Mouse (Mus musculus) heart, postnatal 0 days (tissue): ENCODE data around the gene Ispd. TPM values are rescaled to one million over a fixed set of nuclear protein-coding genes. Genes with fewer than 3 reads are reported as not detected.
A peak's percentile ranks its signal among the peaks of the same experiment; 100 is the strongest.

ENCODE experiments used
- ATAC-seq: fragments of 200-750 bp; cut with Nextera tagmentation; 2 replicates; pipeline ENCODE4 v1.8.0; 2017; ENCODE audit warnings: low read depth, moderate number of reproducible peaks, moderate library complexity; ENCODE audit not compliant: insufficient read depth
- DNase-seq: peaks from one replicate; pipeline ENCODE4 v3.0.0-alpha.2; 2016; ENCODE audit warnings: low spot score
- H3K27ac ChIP-seq: fragments of 300-500 bp; sonication (generic); 2 replicates; pipeline ENCODE4 v1.5.1; 2014; ENCODE audit warnings: low read depth, mild to moderate bottlenecking
- H3K27me3 ChIP-seq: fragments of 300-500 bp; sonication (generic); 2 replicates; pipeline ENCODE4 v1.6.1; 2014; ENCODE audit warnings: low read length, mixed read lengths; ENCODE audit not compliant: control insufficient read depth, insufficient read depth
- H3K36me3 ChIP-seq: fragments of 300-500 bp; sonication (generic); replicated peaks from 2 replicates; pipeline ENCODE4 v1.6.1; 2014; ENCODE audit warnings: low read length, mixed read lengths; ENCODE audit not compliant: control insufficient read depth, insufficient read depth
- H3K4me1 ChIP-seq: fragments of 300-500 bp; sonication (generic); 2 replicates; pipeline ENCODE4 v1.6.1; 2014; ENCODE audit warnings: antibody characterized with exemption; ENCODE audit not compliant: control insufficient read depth, insufficient read depth
- H3K4me2 ChIP-seq: fragments of 300-500 bp; sonication (generic); 2 replicates; pipeline ENCODE4 v1.6.1; 2014; ENCODE audit warnings: low read depth, mild to moderate bottlenecking, low read length, moderate library complexity
- H3K4me3 ChIP-seq: fragments of 300-500 bp; sonication (generic); 2 replicates; pipeline ENCODE4 v1.5.1; 2014; ENCODE audit warnings: low read depth, low read length
- H3K9ac ChIP-seq: fragments of 300-500 bp; sonication (generic); replicated peaks from 2 replicates; pipeline ENCODE4 v1.6.1; 2014; ENCODE audit warnings: low read depth, low read length, mixed read lengths
- H3K9me3 ChIP-seq: fragments of 300-500 bp; sonication (generic); replicated peaks from 2 replicates; pipeline ENCODE4 v1.6.1; 2016; ENCODE audit warnings: low read length; ENCODE audit not compliant: control insufficient read depth
- CTCF ChIP-seq: IDR thresholded peaks from 2 replicates; pipeline ENCODE4 v1.5.1; 2016; ENCODE audit warnings: antibody characterized with exemption, control low read depth, low read depth
- EP300 ChIP-seq: IDR thresholded peaks from 2 replicates; pipeline ENCODE4 v1.6.1; 2016; ENCODE audit warnings: antibody characterized with exemption, low read depth
- WGBS: fragments of 180-500 bp; shearing (Covaris S2); extraction: QIAGEN DNeasy Blood & Tissue Kit; methylation state at CpG from one replicate; pipeline ENCODE4 v1.1.7; 2014; 5-methylcytosine and 5-hydroxymethylcytosine counted together
- polyA plus RNA-seq: library from polyadenylated mRNA; unstranded; fragments of >200 nt; fragmentation: Nextera tagmentation; extraction: Ambion mirVana; gene quantifications from 2 replicates; pipeline ENCODE4 v1.2.1, GENCODE M21; 2015
- total RNA-seq: library from RNA; depleted of rRNA; stranded (reverse); fragments of >200 nt; gene quantifications from 2 replicates; pipeline ENCODE4 v1.2.3, GENCODE M21; 2014; ENCODE audit warnings: low replicate concordance

The Ispd gene
- total and polyA plus RNA-seq, 2 experiments from 2014 or later = 6.6 to 8.5 TPM

DNA sequence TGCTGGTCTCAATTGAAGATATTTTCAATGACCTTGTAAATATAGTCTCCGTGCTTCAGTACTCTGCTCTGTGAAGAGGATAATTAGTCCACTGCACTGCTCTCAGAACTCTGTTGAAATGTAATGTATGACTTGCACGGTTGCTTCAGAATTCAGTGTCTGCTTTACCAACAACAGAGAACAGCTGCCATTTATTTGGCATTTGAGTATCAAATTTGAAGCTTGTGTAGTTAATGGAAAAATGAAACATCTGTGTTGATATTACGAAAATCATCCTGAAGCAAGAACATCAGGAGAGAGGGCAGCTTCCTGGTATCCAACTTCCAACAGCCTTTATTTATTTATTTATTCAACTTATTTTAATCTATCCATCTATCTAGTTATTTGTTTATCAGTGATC, 337.8 kb downstream of the Ispd start:
- no peak for ATAC-seq
- H3K27me3 ChIP-seq = no peaks in the 10 kb centered on the region
- no peak overlapping the region for H3K4me3 ChIP-seq
- no peak for DNase-seq
- TF ChIP-seq EP300 (no peak), CTCF (no peak)
- H3K4me1 ChIP-seq = peaks cover 5% of the 10 kb centered on the region; the same call in 1 of the 2 replicates
- no peak overlapping the region for H3K27ac ChIP-seq
- H3K9me3 ChIP-seq = no peaks in the 10 kb centered on the region
- WGBS = 72% methylated on average over 3 of the region's 3 CpGs
- no peaks in the 10 kb centered on the region for H3K36me3 ChIP-seq
- no peak overlapping the region for H3K9ac ChIP-seq
- no peak overlapping the region for H3K4me2 ChIP-seq

GRCm38 (mm10) chr12:36720779-36721178, 339.5 kb downstream of the Ispd start:
- Histone ChIP-seq H3K4me1 (peaks cover 5% of the 10 kb centered on the region; the same call in 1 of the 2 replicates), H3K9me3 (no peaks in the 10 kb centered on the region)
- WGBS = 60% methylated on average over 3 of the region's 3 CpGs

GRCm38 (mm10) chr12:36721223-36721622, 340.0 kb downstream of the Ispd start:
- H3K4me3 ChIP-seq = no peak overlapping the region
- H3K9ac ChIP-seq = no peak overlapping the region
- peaks cover 5% of the 10 kb centered on the region; the same call in 1 of the 2 replicates for H3K4me1 ChIP-seq
- TF ChIP-seq CTCF (peak; percentile 14; the same call in 1 of the 2 replicates), EP300 (no peak)
- ATAC-seq (no peak), DNase-seq (no peak)
- no peak overlapping the region for H3K27ac ChIP-seq
- no peaks in the 10 kb centered on the region for H3K9me3 ChIP-seq
- no peaks in the 10 kb centered on the region for H3K36me3 ChIP-seq
- WGBS = 60% methylated on average over 6 of the region's 6 CpGs
- H3K4me2 ChIP-seq = no peak overlapping the region
- no peaks in the 10 kb centered on the region for H3K27me3 ChIP-seq

More at GRCm38 (mm10) chr12:36720779-36721178, 339.5 kb downstream of the Ispd start:
- H3K27me3 ChIP-seq = no peaks in the 10 kb centered on the region
- TF ChIP-seq EP300 (no peak), CTCF (no peak)
- H3K27ac ChIP-seq = no peak overlapping the region
- no peak overlapping the region for H3K4me2 ChIP-seq
- DNase-seq = no peak
- H3K9ac ChIP-seq = no peak overlapping the region
- ATAC-seq = no peak
- H3K36me3 ChIP-seq = no peaks in the 10 kb centered on the region
- H3K4me3 ChIP-seq = no peak overlapping the region

- H3K4me1 ChIP-seq = peaks cover 5% of the 10 kb centered on the region; the same call in 1 of the 2 replicates
- no peaks in the 10 kb centered on the region for H3K27me3 ChIP-seq
- H3K4me3 ChIP-seq = no peak overlapping the region
- ATAC-seq (0 out of 2 replicates have a peak, but pooled peaks have one; percentile 53), DNase-seq (peak; percentile 53)
- H3K27ac ChIP-seq = peak overlapping the region; percentile 61
- TF ChIP-seq EP300 = no peak
- no peak for TF ChIP-seq CTCF
- WGBS = 49% methylated on average over 6 of the region's 6 CpGs
- no peak overlapping the region for H3K9ac ChIP-seq
- H3K9me3 ChIP-seq = no peaks in the 10 kb centered on the region
- H3K4me2 ChIP-seq = peak overlapping the region; percentile 7
- H3K36me3 ChIP-seq = no peaks in the 10 kb centered on the region
Measured at GRCm38 (mm10) chr12:36722754-36723153, 341.5 kb downstream of the Ispd start.

- Histone ChIP-seq H3K4me2 (peak overlapping the region; percentile 7), H3K4me1 (0 out of 2 replicates have a peak, but pooled peaks cover 5% of the 10 kb centered on the region), H3K36me3 (no peaks in the 10 kb centered on the region), H3K27ac (peak overlapping the region; percentile 61), H3K27me3 (no peaks in the 10 kb centered on the region), H3K4me3 (no peak overlapping the region), H3K9me3 (no peaks in the 10 kb centered on the region), H3K9ac (no peak overlapping the region)
- TF ChIP-seq EP300 (no peak), CTCF (no peak)
- no peak for DNase-seq
- 44% methylated on average over 3 of the region's 3 CpGs for WGBS
- no peak for ATAC-seq
Measured at GRCm38 (mm10) chr12:36723302-36723701, 342.1 kb downstream of the Ispd start.

DNA sequence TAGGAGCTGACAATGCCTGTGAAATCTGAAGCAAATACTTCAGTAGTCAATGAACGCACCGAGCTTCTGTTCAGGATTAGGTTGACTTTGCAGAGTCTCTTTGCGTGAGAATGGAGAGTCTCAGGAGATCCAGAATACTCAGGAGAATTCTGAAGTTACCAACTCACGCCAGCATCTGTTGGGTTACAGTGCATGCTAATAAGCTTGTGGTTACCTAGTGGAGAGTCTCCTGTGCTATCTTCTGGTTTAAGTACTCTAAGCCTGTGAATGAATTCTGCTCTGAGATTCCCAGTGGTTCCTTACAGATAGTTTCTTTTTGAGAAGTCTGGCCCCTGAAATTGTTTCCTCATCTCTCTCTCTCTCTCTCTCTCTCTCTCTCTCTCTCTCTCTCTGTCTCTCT, 343.0 kb downstream of the Ispd start:
- Histone ChIP-seq H3K36me3 (no peaks in the 10 kb centered on the region), H3K9ac (no peak overlapping the region), H3K4me3 (no peak overlapping the region), H3K27ac (no peak overlapping the region), H3K4me2 (no peak overlapping the region), H3K4me1 (0 out of 2 replicates have a peak, but pooled peaks cover 5% of the 10 kb centered on the region), H3K27me3 (no peaks in the 10 kb centered on the region), H3K9me3 (no peaks in the 10 kb centered on the region)
- ATAC-seq = no peak
- no peak for TF ChIP-seq CTCF
- TF ChIP-seq EP300 = no peak
- WGBS = 72% methylated on average over 4 of the region's 4 CpGs
- no peak for DNase-seq
